8 mouse cellular contexts compared by ENCODE assay signal in the genomic region with DNA sequence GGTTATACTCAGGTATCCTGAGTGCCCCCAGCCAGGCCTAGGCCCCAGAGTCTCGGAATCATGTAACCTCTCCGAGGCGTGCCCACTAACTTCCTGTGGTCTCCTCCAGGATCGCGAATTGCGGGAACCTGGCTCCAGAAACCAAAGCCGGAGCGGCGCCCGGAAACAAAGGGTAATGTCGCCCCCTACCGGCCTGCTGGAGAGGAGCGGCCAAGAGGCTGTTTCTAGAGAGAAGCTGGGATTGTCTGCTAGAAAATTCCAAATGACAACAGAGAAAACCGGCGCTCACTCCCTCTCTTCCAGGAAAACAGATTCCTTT. TPM values are rescaled to one million over a fixed set of nuclear protein-coding genes. Genes with fewer than 3 reads are reported as not detected.
A peak's percentile ranks its signal among the peaks of the same experiment; 100 is the strongest.
DNase-seq lines count a peak whose midpoint lies in the region; ATAC-seq and TF ChIP-seq lines count a peak whose summit lies in the region.

No protein-coding gene starts in this region.

- H3K4me2 ChIP-seq in CH12.LX (ENCODE audit: insufficient read depth, low read depth, poor library complexity, severe bottlenecking): peak overlapping the region; percentile 7; the same call in 1 of the 2 replicates
- peak overlapping the region; percentile 98 for H3K4me2 ChIP-seq in embryonic facial prominence, embryonic 14.5 days (ENCODE audit: low read depth, low read length)
- peak overlapping the region; percentile 84 for H3K4me2 ChIP-seq in heart, postnatal 0 days (ENCODE audit: low read depth, low read length)
- peak overlapping the region; percentile 83 for H3K4me2 ChIP-seq in liver, postnatal 0 days (ENCODE audit: low read depth, low read length)

- TF ChIP-seq EP300 in CH12.LX (IDR thresholded peaks at IDR 0.05; ENCODE audit: low read length): no peak
- TF ChIP-seq EP300 in heart, postnatal 0 days (IDR thresholded peaks at IDR 0.05; ENCODE audit: low read depth): no peak
- no peak for TF ChIP-seq EP300 in liver, postnatal 0 days (IDR thresholded peaks at IDR 0.05; ENCODE audit: low read depth)

- dilution Hi-C loops in CH12.LX (cut with MboI; ENCODE audit: extremely low pct_ligation_motif_present, extremely low pct_unique_long_range_greater_than_20kb, low sequenced_read_pairs): no loop called here

- no peak overlapping the region for H3K9ac ChIP-seq in CH12.LX (ENCODE audit: insufficient read depth, low read depth)
- H3K9ac ChIP-seq in embryonic facial prominence, embryonic 14.5 days (ENCODE audit: low read depth, low read length): peak overlapping the region; percentile 69
- peak overlapping the region; percentile 30; the same call in 1 of the 2 replicates for H3K9ac ChIP-seq in heart, postnatal 0 days (replicated peaks; ENCODE audit: low read depth, low read length)
- peak overlapping the region; percentile 27; the same call in 1 of the 2 replicates for H3K9ac ChIP-seq in liver, postnatal 0 days (replicated peaks)

- H3K27me3 ChIP-seq in CH12.LX (replicated peaks): peaks cover 62% of the 10 kb centered on the region
- peaks cover 48% of the 10 kb centered on the region for H3K27me3 ChIP-seq in embryonic facial prominence, embryonic 14.5 days (replicated peaks; ENCODE audit: control insufficient read depth, insufficient read depth, low read length)
- peaks cover 62% of the 10 kb centered on the region for H3K27me3 ChIP-seq in heart, postnatal 0 days (ENCODE audit: control insufficient read depth, insufficient read depth, low read length)
- H3K27me3 ChIP-seq in liver, postnatal 0 days (ENCODE audit: insufficient read depth, low read length): peaks cover 45% of the 10 kb centered on the region

- peak; percentile 42 for DNase-seq in CH12.LX (ENCODE audit: extremely low read depth)
- peak; percentile 84 for DNase-seq in embryonic facial prominence, embryonic 14.5 days (ENCODE audit: low spot score)
- peak; percentile 63 for DNase-seq in heart, postnatal 0 days (ENCODE audit: low spot score)
- DNase-seq in kidney, postnatal 36 days: peak; percentile 61 to 85
- peak; percentile 82 for DNase-seq in liver, postnatal 0 days
- DNase-seq in thymus, postnatal 36 days: peak; percentile 32 to 50

- no peaks in the 10 kb centered on the region for H3K9me3 ChIP-seq in CH12.LX (replicated peaks; ENCODE audit: low read length)
- H3K9me3 ChIP-seq in embryonic facial prominence, embryonic 14.5 days (ENCODE audit: control insufficient read depth, low read length): no peaks in the 10 kb centered on the region
- no peaks in the 10 kb centered on the region for H3K9me3 ChIP-seq in heart, postnatal 0 days (replicated peaks; ENCODE audit: control insufficient read depth, low read length)
- no peaks in the 10 kb centered on the region for H3K9me3 ChIP-seq in liver, postnatal 0 days (ENCODE audit: low read length)

- TF ChIP-seq POLR2A in CH12.LX (IDR thresholded peaks at IDR 0.05; ENCODE audit: low read depth, low read length): no peak
- TF ChIP-seq POLR2A in bone marrow macrophage, adult 2 months (IDR thresholded peaks at IDR 0.05; ENCODE audit: borderline replicate concordance, low read depth, low read length): no peak

- ATAC-seq in embryonic facial prominence, embryonic 14.5 days (ENCODE audit: low read depth): peak; percentile 51
- ATAC-seq in heart, postnatal 0 days (ENCODE audit: insufficient read depth, low read depth): peak; percentile 36; the same call in 1 of the 2 replicates
- ATAC-seq in liver, postnatal 0 days: peak; percentile 53; the same call in 1 of the 2 replicates
- ATAC-seq in neutrophil, adult 5-6 weeks (ENCODE audit: extremely low read depth, insufficient number of reproducible peaks, low FRiP score, poor library complexity, severe bottlenecking): peak; percentile 36; the same call in 1 of the 2 replicates

- in situ Hi-C loops in CH12.LX (cut with MboI; ENCODE audit: low pct_ligation_motif_present, low pct_unique_long_range_greater_than_20kb, low sequenced_read_pairs): loop anchor here (5.0 to 10.0 kb wide), 2 partner anchors 85 to 522 kb away; a partner anchor contains a TSS

- H3K27ac ChIP-seq in CH12.LX (ENCODE audit: insufficient read depth, low read depth): no peak overlapping the region
- H3K27ac ChIP-seq in bone marrow macrophage, adult 2 months (ENCODE audit: insufficient read depth, low read depth, low read length): no peak overlapping the region
- no peak overlapping the region for H3K27ac ChIP-seq in embryonic facial prominence, embryonic 14.5 days (replicated peaks; ENCODE audit: low read depth, low read length)
- no peak overlapping the region for H3K27ac ChIP-seq in heart, postnatal 0 days (ENCODE audit: low read depth)
- H3K27ac ChIP-seq in liver, postnatal 0 days (ENCODE audit: low read depth): no peak overlapping the region

- 0% methylated on average over 15 of the region's 15 CpGs for WGBS in embryonic facial prominence, embryonic 14.5 days
- under 1% methylated on average over 15 of the region's 15 CpGs for WGBS in heart, postnatal 0 days
- WGBS in liver, postnatal 0 days (ENCODE audit: insufficient replicate concordance): under 1% methylated on average over 15 of the region's 15 CpGs

- H3K4me3 ChIP-seq in CH12.LX (replicated peaks in 1 of 3; ENCODE audit: low read depth in 2 of 3, low read length in 2 of 3, poor library complexity in 1 of 3): no peak overlapping the region
- peak overlapping the region; percentile 70 for H3K4me3 ChIP-seq in bone marrow macrophage, adult 2 months (ENCODE audit: insufficient read depth, low read length)
- peak overlapping the region; percentile 58 for H3K4me3 ChIP-seq in embryonic facial prominence, embryonic 14.5 days (ENCODE audit: low read depth, low read length)
- peak overlapping the region; percentile 47 for H3K4me3 ChIP-seq in heart, postnatal 0 days (ENCODE audit: low read depth, low read length)
- peak overlapping the region; percentile 51 for H3K4me3 ChIP-seq in liver, postnatal 0 days (ENCODE audit: low read depth, low read length)

- peak; percentile 63 to 84 for TF ChIP-seq CTCF in CH12.LX (conservative IDR thresholded peaks at IDR 0.05 in 1 of 2, IDR thresholded peaks at IDR 0.05 in 1 of 2; ENCODE audit: low read depth in 2 of 2, low read length in 2 of 2)
- peak; percentile 93 for TF ChIP-seq CTCF in bone marrow macrophage, adult 2 months (IDR thresholded peaks at IDR 0.05; ENCODE audit: low read depth, low read length)
- TF ChIP-seq CTCF in heart, postnatal 0 days (IDR thresholded peaks at IDR 0.05; ENCODE audit: low read depth): peak; percentile 89
- peak; percentile 82 for TF ChIP-seq CTCF in liver, postnatal 0 days (IDR thresholded peaks at IDR 0.05; ENCODE audit: low read depth)

- H3K79me2 ChIP-seq in CH12.LX (replicated peaks; ENCODE audit: control insufficient read depth, extremely low read depth, insufficient read depth, poor library complexity, severe bottlenecking): no peaks in the 10 kb centered on the region

- no peaks in the 10 kb centered on the region for H3K36me3 ChIP-seq in CH12.LX (replicated peaks in 1 of 2; ENCODE audit: control insufficient read depth in 1 of 2, insufficient read depth in 1 of 2, low read length in 1 of 2)
- H3K36me3 ChIP-seq in embryonic facial prominence, embryonic 14.5 days (ENCODE audit: control insufficient read depth, insufficient read depth, low read length): no peaks in the 10 kb centered on the region
- H3K36me3 ChIP-seq in heart, postnatal 0 days (replicated peaks; ENCODE audit: control insufficient read depth, insufficient read depth, low read length): no peaks in the 10 kb centered on the region
- no peaks in the 10 kb centered on the region for H3K36me3 ChIP-seq in liver, postnatal 0 days (replicated peaks; ENCODE audit: insufficient read depth, low read length)

- TF ChIP-seq RAD21 in CH12.LX (IDR thresholded peaks at IDR 0.05; ENCODE audit: low read depth, low read length): peak; percentile 73

- peaks cover 4 to 13% of the 10 kb centered on the region in 2 experiments for H3K4me1 ChIP-seq in CH12.LX (ENCODE audit: control insufficient read depth in 1 of 2, insufficient read depth in 2 of 2)
- peaks cover 4% of the 10 kb centered on the region for H3K4me1 ChIP-seq in bone marrow macrophage, adult 2 months (ENCODE audit: control insufficient read depth, insufficient read depth, low read length)
- H3K4me1 ChIP-seq in embryonic facial prominence, embryonic 14.5 days (ENCODE audit: control insufficient read depth, insufficient read depth, low read length): 0 out of 2 replicates have a peak, but pooled peaks cover 4% of the 10 kb centered on the region
- H3K4me1 ChIP-seq in heart, postnatal 0 days (ENCODE audit: control insufficient read depth, insufficient read depth): no peaks in the 10 kb centered on the region
- peaks cover 8% of the 10 kb centered on the region for H3K4me1 ChIP-seq in liver, postnatal 0 days (ENCODE audit: insufficient read depth)

RNA-seq across cellular contexts. Expression of a gene that starts 3.4 kb away (rescaled TPM):
- total RNA-seq in CH12.LX (2012; rRNA removed) (not detected in 2 replicates), CH12.LX (2014; rRNA removed) (not detected in 2 replicates)
- 0.13 TPM in 1 of 2 replicates, not detected in the other for polyA plus RNA-seq in CH12.LX (2012; ENCODE audit: insufficient read length, low read depth)
- not detected in 2 replicates for polyA plus RNA-seq in bone marrow macrophage, adult 2 months (2012; ENCODE audit: insufficient read depth, insufficient read length, missing spikeins)
- 11.5 and 12.5 TPM in 2 replicates for polyA plus RNA-seq in embryonic facial prominence, embryonic 14.5 days (2014; fragmentation: Nextera tagmentation; extraction: Ambion mirVana)
- total RNA-seq in heart, postnatal 0 days (2014; rRNA removed; ENCODE audit: low replicate concordance): 0.31 TPM in 1 of 2 replicates, not detected in the other
- polyA plus RNA-seq in heart, postnatal 0 days (2015; fragmentation: Nextera tagmentation; extraction: Ambion mirVana): not detected in 2 replicates
- 0.04 TPM in 1 of 2 replicates, not detected in the other for polyA plus RNA-seq in liver, postnatal 0 days (2015; fragmentation: Nextera tagmentation; extraction: Ambion mirVana)
- not detected in 2 replicates for total RNA-seq in neutrophil, adult 5-6 weeks (2017)

RNA-seq across cellular contexts. Expression of a gene that starts 3.9 kb away (rescaled TPM):
- not detected in 2 replicates for total RNA-seq in CH12.LX (2012; rRNA removed)
- not detected in 2 replicates for total RNA-seq in CH12.LX (2014; rRNA removed)
- not detected in 2 replicates for polyA plus RNA-seq in CH12.LX (2012; ENCODE audit: insufficient read length, low read depth)
- not detected in 2 replicates for polyA plus RNA-seq in bone marrow macrophage, adult 2 months (2012; ENCODE audit: insufficient read depth, insufficient read length, missing spikeins)
- polyA plus RNA-seq in embryonic facial prominence, embryonic 14.5 days (2014; fragmentation: Nextera tagmentation; extraction: Ambion mirVana): 0.93 and 1.5 TPM in 2 replicates
- 1.4 TPM in 1 of 2 replicates, not detected in the other for total RNA-seq in heart, postnatal 0 days (2014; rRNA removed; ENCODE audit: low replicate concordance)
- not detected in 2 replicates for polyA plus RNA-seq in heart, postnatal 0 days (2015; fragmentation: Nextera tagmentation; extraction: Ambion mirVana)
- polyA plus RNA-seq in liver, postnatal 0 days (2015; fragmentation: Nextera tagmentation; extraction: Ambion mirVana): not detected in 2 replicates
- not detected in 2 replicates for total RNA-seq in neutrophil, adult 5-6 weeks (2017)

RNA-seq across cellular contexts. Expression of a gene that starts 17.5 kb away (rescaled TPM):
- total RNA-seq in CH12.LX (2012; rRNA removed) (0.04 TPM in 2 replicates), CH12.LX (2014; rRNA removed) (not detected in 2 replicates)
- polyA plus RNA-seq in CH12.LX (2012; ENCODE audit: insufficient read length, low read depth): not detected in 2 replicates
- polyA plus RNA-seq in bone marrow macrophage, adult 2 months (2012; ENCODE audit: insufficient read depth, insufficient read length, missing spikeins): not detected in 2 replicates
- polyA plus RNA-seq in embryonic facial prominence, embryonic 14.5 days (2014; fragmentation: Nextera tagmentation; extraction: Ambion mirVana): 39.6 and 44.8 TPM in 2 replicates
- total RNA-seq in heart, postnatal 0 days (2014; rRNA removed; ENCODE audit: low replicate concordance): 1.5 TPM in 1 of 2 replicates, not detected in the other
- 0.05 and 0.25 TPM in 2 replicates for polyA plus RNA-seq in heart, postnatal 0 days (2015; fragmentation: Nextera tagmentation; extraction: Ambion mirVana)
- polyA plus RNA-seq in liver, postnatal 0 days (2015; fragmentation: Nextera tagmentation; extraction: Ambion mirVana): 0.19 TPM in 1 of 2 replicates, not detected in the other
- total RNA-seq in neutrophil, adult 5-6 weeks (2017): 0.12 TPM in 1 of 2 replicates, not detected in the other

RNA-seq across cellular contexts. Expression of a gene that starts 26.7 kb away (rescaled TPM):
- total RNA-seq in CH12.LX (2012; rRNA removed) (175 and 208 TPM in 2 replicates), CH12.LX (2014; rRNA removed) (228 and 245 TPM in 2 replicates)
- 264 and 289 TPM in 2 replicates for polyA plus RNA-seq in CH12.LX (2012; ENCODE audit: insufficient read length, low read depth)
- 97.9 and 99.5 TPM in 2 replicates for polyA plus RNA-seq in bone marrow macrophage, adult 2 months (2012; ENCODE audit: insufficient read depth, insufficient read length, missing spikeins)
- polyA plus RNA-seq in embryonic facial prominence, embryonic 14.5 days (2014; fragmentation: Nextera tagmentation; extraction: Ambion mirVana): 133 and 136 TPM in 2 replicates
- 54.9 and 56.2 TPM in 2 replicates for total RNA-seq in heart, postnatal 0 days (2014; rRNA removed; ENCODE audit: low replicate concordance)
- polyA plus RNA-seq in heart, postnatal 0 days (2015; fragmentation: Nextera tagmentation; extraction: Ambion mirVana): 76.2 and 80.9 TPM in 2 replicates
- 84.7 and 91.7 TPM in 2 replicates for polyA plus RNA-seq in liver, postnatal 0 days (2015; fragmentation: Nextera tagmentation; extraction: Ambion mirVana)
- total RNA-seq in neutrophil, adult 5-6 weeks (2017): 111 and 118 TPM in 2 replicates

RNA-seq across cellular contexts. Expression of a gene that starts 30.7 kb away (rescaled TPM):
- not detected in 2 replicates for total RNA-seq in CH12.LX (2012; rRNA removed)
- not detected in 2 replicates for total RNA-seq in CH12.LX (2014; rRNA removed)
- polyA plus RNA-seq in CH12.LX (2012; ENCODE audit: insufficient read length, low read depth): not detected in 2 replicates
- polyA plus RNA-seq in bone marrow macrophage, adult 2 months (2012; ENCODE audit: insufficient read depth, insufficient read length, missing spikeins): not detected in 2 replicates
- polyA plus RNA-seq in embryonic facial prominence, embryonic 14.5 days (2014; fragmentation: Nextera tagmentation; extraction: Ambion mirVana): 1.7 and 3.0 TPM in 2 replicates
- total RNA-seq in heart, postnatal 0 days (2014; rRNA removed; ENCODE audit: low replicate concordance): 0.46 and 2.2 TPM in 2 replicates
- 0.41 and 0.55 TPM in 2 replicates for polyA plus RNA-seq in heart, postnatal 0 days (2015; fragmentation: Nextera tagmentation; extraction: Ambion mirVana)
- polyA plus RNA-seq in liver, postnatal 0 days (2015; fragmentation: Nextera tagmentation; extraction: Ambion mirVana): 0.16 and 0.32 TPM in 2 replicates
- not detected in 2 replicates for total RNA-seq in neutrophil, adult 5-6 weeks (2017)

Comparison
In these comparisons a context has a peak if more than half of its experiments do, and no peak if none do; other contexts are left out.
1. H3K4me2 ChIP-seq: peak in every context shown above with its lines; median percentile 98 in embryonic facial prominence, embryonic 14.5 days; 84 in heart, postnatal 0 days; 83 in liver, postnatal 0 days; 7 in CH12.LX.
2. H3K4me3 ChIP-seq: peak in bone marrow macrophage, adult 2 months (single experiment), embryonic facial prominence, embryonic 14.5 days (single experiment), heart, postnatal 0 days (single experiment) and liver, postnatal 0 days (single experiment); none in CH12.LX (0 of 3).
3. RNA of a gene that starts 3.4 kb away (polyA plus RNA-seq): 11.5 to 12.5 TPM in embryonic facial prominence, embryonic 14.5 days; 0.13 TPM in CH12.LX, not detected in bone marrow macrophage, adult 2 months, not detected in heart, postnatal 0 days and 0.04 TPM in liver, postnatal 0 days; every median in the first group is over 10 times any median in the second.
4. RNA of a gene that starts 17.5 kb away (polyA plus RNA-seq): 39.6 to 44.8 TPM in embryonic facial prominence, embryonic 14.5 days; 0.05 to 0.25 TPM in heart, postnatal 0 days, not detected in CH12.LX, not detected in bone marrow macrophage, adult 2 months and 0.19 TPM in liver, postnatal 0 days; every median in the first group is over 10 times any median in the second.
5. Peak in every context shown above with its lines, with median percentiles within 50 percentile points of each other: DNase-seq, CTCF ChIP-seq and ATAC-seq.